Comparison of ENCODE assay signal across 31 mouse cellular contexts in the genomic region with DNA sequence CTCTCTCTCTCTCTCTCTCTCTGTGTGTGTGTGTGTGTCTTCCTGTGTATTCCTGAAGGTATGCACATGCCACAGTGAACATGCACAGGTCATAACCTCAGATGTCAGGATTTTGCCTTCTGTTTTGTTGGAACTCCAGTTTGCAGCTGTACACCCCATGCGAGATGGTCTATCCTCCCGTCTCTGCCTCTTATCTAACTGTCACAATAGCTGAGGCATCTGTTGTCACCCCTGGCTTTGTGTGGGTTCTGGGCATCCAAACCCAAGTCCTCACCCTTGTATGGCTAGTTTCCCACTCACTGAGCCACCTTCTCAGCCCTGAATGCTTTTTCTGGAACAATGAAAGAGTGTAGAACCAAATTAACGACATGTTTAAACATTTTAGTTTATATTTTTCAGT.
"Had no signal": no experiment of that assay in that cellular context is flagged by ENCODE, and none has a peak within 500 bp of the region (broad histone marks: within the 10 kb centered on the region; RNA-seq: fewer than 3 reads in every experiment).

No protein-coding gene starts in this region.

- H3K9ac ChIP-seq: heart, embryonic 12.5 days; heart, embryonic 13.5 days; heart, embryonic 15.5 days; hindbrain, embryonic 12.5 days; hindbrain, embryonic 13.5 days; hindbrain, embryonic 14.5 days; hindbrain, embryonic 15.5 days; intestine, embryonic 15.5 days; kidney, embryonic 15.5 days had no signal

- H3K36me3 ChIP-seq: heart, embryonic 15.5 days; hindbrain, embryonic 10.5 days; hindbrain, embryonic 12.5 days; hindbrain, embryonic 13.5 days; hindbrain, embryonic 15.5 days; intestine, embryonic 15.5 days; kidney, embryonic 15.5 days had no signal

- DNase-seq: heart, postnatal 10 days; heart, postnatal 14 days; heart, postnatal 36 days; heart, postnatal 4 days; kidney, adult 11 months; kidney, adult 18-20 months; kidney, adult 2 months; kidney, adult 8-10 months; kidney, adult 9 months; kidney, postnatal 10 days; kidney, postnatal 14 days; kidney, postnatal 25 days; kidney, postnatal 36 days; kidney, postnatal 4 days; layer of hippocampus, adult 9-11 months; layer of hippocampus, postnatal 36 days had no signal

- H3K4me3 ChIP-seq: heart, embryonic 12.5 days; heart, embryonic 13.5 days; heart, embryonic 15.5 days; hindbrain, embryonic 10.5 days; hindbrain, embryonic 12.5 days; hindbrain, embryonic 13.5 days; hindbrain, embryonic 15.5 days; intestine, embryonic 15.5 days; kidney, embryonic 15.5 days; layer of hippocampus, adult 2 months; left cerebral cortex, adult 2 months had no signal

- H3K27me3 ChIP-seq: heart, embryonic 12.5 days; heart, embryonic 13.5 days; heart, embryonic 15.5 days; hindbrain, embryonic 12.5 days; hindbrain, embryonic 13.5 days; hindbrain, embryonic 15.5 days; intestine, embryonic 15.5 days; kidney, embryonic 15.5 days had no signal

- H3K4me1 ChIP-seq: heart, embryonic 15.5 days; hindbrain, embryonic 10.5 days; hindbrain, embryonic 12.5 days; hindbrain, embryonic 13.5 days; hindbrain, embryonic 15.5 days; intestine, embryonic 15.5 days; kidney, embryonic 15.5 days had no signal

- H3K27ac ChIP-seq: heart, embryonic 13.5 days; heart, embryonic 15.5 days; hindbrain, embryonic 10.5 days; hindbrain, embryonic 12.5 days; hindbrain, embryonic 13.5 days; hindbrain, embryonic 14.5 days; hindbrain, embryonic 15.5 days; hindbrain, postnatal 0 days; intestine, embryonic 15.5 days; kidney, embryonic 15.5 days; kidney, postnatal 0 days; layer of hippocampus, adult 2 months; left cerebral cortex, adult 2 months had no signal

- H3K4me2 ChIP-seq: heart, embryonic 11.5 days; heart, embryonic 12.5 days; heart, embryonic 13.5 days; heart, embryonic 15.5 days; hindbrain, embryonic 12.5 days; hindbrain, embryonic 13.5 days; hindbrain, embryonic 14.5 days; hindbrain, embryonic 15.5 days; intestine, embryonic 15.5 days; kidney, embryonic 15.5 days had no signal

- H3K9me3 ChIP-seq: heart, embryonic 13.5 days; heart, embryonic 15.5 days; hindbrain, embryonic 10.5 days; hindbrain, embryonic 12.5 days; hindbrain, embryonic 13.5 days; hindbrain, embryonic 15.5 days; intestine, embryonic 15.5 days; kidney, embryonic 15.5 days had no signal
